Mouse (Mus musculus) kidney, embryonic 16.5 days (tissue): ENCODE measurements at regions not wholly inside any gene's neighbourhood (a gene's known extent, or its start where the extent isn't known, plus 50 kb on each side); places are given as distances from the start of the nearest gene placed in this dataset.

Source experiments
- ATAC-seq: fragments of 200-750 bp; cut with Nextera tagmentation; 2 replicates; pipeline ENCODE4 v1.8.0; 2017; ENCODE audit warnings: moderate TSS enrichment; ENCODE audit not compliant: low FRiP score, low TSS enrichment
- H3K27ac ChIP-seq: fragments of 300-500 bp; sonication (generic); 2 replicates; pipeline ENCODE4 v1.5.1; 2014; ENCODE audit warnings: low read length
- H3K27me3 ChIP-seq: fragments of 300-500 bp; sonication (generic); 2 replicates; pipeline ENCODE4 v1.6.1; 2014; ENCODE audit warnings: low read length, control low read depth, mixed read lengths; ENCODE audit not compliant: insufficient read depth
- H3K36me3 ChIP-seq: fragments of 300-500 bp; sonication (generic); 2 replicates; pipeline ENCODE4 v1.6.1; 2014; ENCODE audit warnings: low read length, control low read depth, mixed read lengths; ENCODE audit not compliant: insufficient read depth
- H3K4me1 ChIP-seq: fragments of 300-500 bp; sonication (generic); 2 replicates; pipeline ENCODE4 v1.6.1; 2014; ENCODE audit warnings: low read length, control low read depth, mixed read lengths; ENCODE audit not compliant: insufficient read depth
- H3K4me2 ChIP-seq: fragments of 300-500 bp; sonication (generic); replicated peaks from 2 replicates; pipeline ENCODE4 v1.6.1; 2014; ENCODE audit warnings: low read depth, low read length
- H3K4me3 ChIP-seq: fragments of 300-500 bp; sonication (generic); 2 replicates; pipeline ENCODE4 v1.5.1; 2014; ENCODE audit warnings: mild to moderate bottlenecking, low read length
- H3K9ac ChIP-seq: fragments of 300-500 bp; sonication (generic); replicated peaks from 2 replicates; pipeline ENCODE4 v1.6.1; 2014; ENCODE audit warnings: low read length
- H3K9me3 ChIP-seq: fragments of 300-500 bp; sonication (generic); 2 replicates; pipeline ENCODE4 v1.6.1; 2016; ENCODE audit warnings: low read length, control low read depth
- WGBS: fragments of 180-500 bp; shearing (Covaris S2); extraction: QIAGEN DNeasy Blood & Tissue Kit; methylation state at CpG from one replicate; pipeline ENCODE4 v1.1.7; 2014; 5-methylcytosine and 5-hydroxymethylcytosine counted together

DNA sequence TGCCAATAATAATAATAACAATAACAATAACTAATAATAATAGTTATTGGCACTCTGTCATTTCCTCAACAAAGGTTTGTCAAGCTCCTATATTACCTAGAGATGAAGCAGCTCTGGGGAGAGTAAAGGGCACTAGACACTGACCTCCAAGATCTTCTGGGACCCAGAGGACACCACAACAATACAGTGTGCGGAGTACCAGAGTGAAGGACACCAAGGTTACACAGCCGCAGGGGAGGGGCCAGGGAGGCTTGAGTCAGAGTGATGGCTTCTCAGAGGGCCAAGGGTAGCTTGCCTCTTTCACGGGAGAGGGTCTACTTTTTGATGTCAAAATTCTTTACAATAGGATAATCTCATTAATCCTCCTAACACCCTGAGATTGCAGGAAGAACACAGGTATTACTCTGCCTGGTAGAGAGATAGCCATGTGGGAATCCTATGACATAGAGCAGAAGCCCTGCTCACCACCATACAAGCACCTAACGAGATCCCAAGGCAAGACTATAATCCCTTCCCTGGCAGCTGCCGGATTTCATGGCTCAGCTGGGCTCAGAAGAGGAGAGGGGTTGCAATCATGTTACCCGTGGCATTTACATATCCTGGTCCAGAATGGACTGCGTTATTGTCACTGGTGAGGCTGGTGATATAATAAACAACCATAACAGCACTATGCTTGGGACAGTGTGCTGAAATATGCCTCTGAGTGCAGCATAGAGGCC lies 91.1 kb downstream of the Gm815 start:
- ATAC-seq, result no peak
- H3K9me3 ChIP-seq, result no peaks in the 10 kb centered on the region
- 74% methylated on average over 7 of the region's 7 CpGs for WGBS

DNA sequence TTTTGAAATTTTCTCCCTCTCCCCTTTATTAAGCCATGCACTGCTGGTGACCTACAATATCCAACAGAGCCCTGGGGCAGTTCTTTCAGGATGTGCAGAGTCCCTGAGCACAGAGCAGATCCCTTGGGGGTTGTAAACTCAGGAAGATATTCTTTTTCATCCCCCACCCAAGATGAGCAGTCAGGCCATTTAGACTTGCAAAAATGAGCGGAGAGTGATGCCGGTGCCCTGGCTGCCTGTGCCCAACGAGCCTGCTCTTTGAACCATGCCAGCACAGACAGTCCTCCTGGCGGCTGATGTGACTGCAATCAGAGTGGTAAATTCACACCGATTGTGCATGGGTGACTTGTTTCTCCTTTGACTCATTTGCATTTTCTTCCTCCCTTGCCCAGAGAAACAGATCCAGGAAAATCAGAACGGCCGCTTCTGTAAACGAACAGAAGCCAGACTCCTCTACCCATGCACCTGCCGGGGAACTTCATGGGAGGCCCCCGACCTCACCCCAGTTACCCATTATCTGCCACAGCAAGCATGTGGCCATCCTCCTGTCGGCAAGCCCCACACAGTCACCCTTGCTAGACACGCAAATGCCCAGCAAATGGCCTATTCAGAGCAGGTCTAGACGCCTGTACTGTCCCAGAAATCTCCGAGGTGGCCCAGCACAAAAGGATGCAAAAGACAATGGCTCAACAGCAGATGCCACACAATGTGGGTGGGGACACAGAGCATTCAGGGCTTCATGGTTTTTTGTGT lies 92.4 kb downstream of the Gm815 start:
- Histone ChIP-seq H3K27me3 (no peaks in the 10 kb centered on the region), H3K36me3 (no peaks in the 10 kb centered on the region), H3K4me1 (peaks cover 9% of the 10 kb centered on the region), H3K4me3 (no peak overlapping the region), H3K4me2 (peak overlapping the region; percentile 21; the same call in 1 of the 2 replicates), H3K9me3 (no peaks in the 10 kb centered on the region), H3K9ac (no peak overlapping the region), H3K27ac (no peak overlapping the region)
- 43% methylated on average over 14 of the region's 14 CpGs for WGBS
- peak; percentile 46; the same call in 1 of the 2 replicates for ATAC-seq

More for the DNA sequence above, 91.1 kb downstream of the Gm815 start:
- Histone ChIP-seq H3K4me2 (no peak overlapping the region), H3K36me3 (no peaks in the 10 kb centered on the region), H3K27ac (no peak overlapping the region), H3K27me3 (no peaks in the 10 kb centered on the region), H3K9ac (no peak overlapping the region), H3K4me1 (peaks cover 9% of the 10 kb centered on the region), H3K4me3 (no peak overlapping the region)

DNA sequence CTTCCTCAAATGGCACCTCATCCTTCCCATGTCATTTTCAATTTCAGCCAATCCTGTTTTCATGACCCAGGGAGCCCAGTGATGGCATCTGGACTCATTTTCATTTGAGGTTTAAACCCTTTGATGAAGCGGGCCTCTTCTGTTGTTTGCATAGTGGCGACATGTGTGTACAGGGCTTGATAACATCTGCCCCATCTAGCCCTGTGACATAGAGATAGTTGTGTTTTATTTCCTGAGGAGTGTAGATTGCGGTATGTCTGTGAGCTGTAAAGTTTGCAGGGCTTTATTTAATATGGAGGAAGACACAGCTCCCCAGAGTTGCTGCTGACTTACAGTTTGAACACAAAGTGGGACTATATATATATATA lies 92.9 kb downstream of the Gm815 start:
- no peak for ATAC-seq
- no peak overlapping the region for H3K9ac ChIP-seq
- H3K27me3 ChIP-seq, result no peaks in the 10 kb centered on the region
- no peak overlapping the region for H3K4me2 ChIP-seq
- H3K4me3 ChIP-seq, result no peak overlapping the region
- WGBS, result 78% methylated on average over 3 of the region's 3 CpGs
- H3K36me3 ChIP-seq, result no peaks in the 10 kb centered on the region
- H3K4me1 ChIP-seq, result peaks cover 9% of the 10 kb centered on the region
- no peaks in the 10 kb centered on the region for H3K9me3 ChIP-seq
- no peak overlapping the region for H3K27ac ChIP-seq

DNA sequence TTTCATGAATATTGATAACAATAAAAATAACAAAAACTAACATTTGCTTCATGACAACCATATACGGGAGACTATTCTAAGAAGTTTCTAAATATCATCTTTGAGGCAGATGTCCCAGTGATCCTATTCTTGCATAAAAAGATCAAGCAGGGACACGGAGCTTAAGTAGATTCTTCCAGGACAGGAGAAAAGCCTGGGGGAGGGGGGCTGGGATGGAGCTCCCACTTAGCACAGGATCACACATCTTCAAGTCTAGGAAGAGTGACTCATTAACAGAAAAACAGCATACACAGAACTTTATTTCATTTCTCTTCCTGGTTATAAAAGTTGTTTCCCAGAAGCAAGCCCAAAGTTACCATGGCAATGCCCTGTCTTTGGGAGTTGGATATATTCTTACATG lies 93.6 kb downstream of the Gm815 start:
- Histone ChIP-seq H3K4me2 (no peak overlapping the region), H3K4me3 (no peak overlapping the region), H3K9me3 (no peaks in the 10 kb centered on the region), H3K27ac (no peak overlapping the region), H3K27me3 (no peaks in the 10 kb centered on the region), H3K9ac (no peak overlapping the region), H3K4me1 (peaks cover 9% of the 10 kb centered on the region), H3K36me3 (no peaks in the 10 kb centered on the region)
- 87% methylated on average over 2 of the region's 2 CpGs for WGBS
- no peak for ATAC-seq

DNA sequence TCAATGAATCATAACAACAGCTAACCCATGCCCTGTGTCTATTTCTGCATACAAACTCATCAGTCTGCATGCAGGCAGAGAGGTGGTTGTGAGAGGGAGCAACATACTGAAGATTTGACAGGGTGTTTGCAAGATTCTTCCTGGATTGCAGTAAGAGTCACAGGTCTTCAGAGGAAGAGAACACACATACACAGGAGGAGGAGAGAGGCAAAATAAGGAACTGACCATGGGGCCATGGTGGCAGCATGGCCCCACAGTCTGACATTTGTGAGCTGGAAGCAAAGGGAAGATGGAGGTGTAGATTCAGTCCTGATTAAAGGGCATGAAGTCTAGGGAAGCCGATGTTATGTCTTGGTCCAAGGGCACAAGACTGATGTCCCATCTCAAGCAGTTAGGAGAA lies 101.0 kb downstream of the Gm815 start:
- Histone ChIP-seq H3K27me3 (no peaks in the 10 kb centered on the region), H3K36me3 (no peaks in the 10 kb centered on the region), H3K4me3 (no peak overlapping the region), H3K27ac (no peak overlapping the region), H3K9me3 (no peaks in the 10 kb centered on the region), H3K4me1 (no peaks in the 10 kb centered on the region), H3K9ac (no peak overlapping the region), H3K4me2 (no peak overlapping the region)
- 92% methylated on average over 1 of the region's 1 CpGs for WGBS
- no peak for ATAC-seq

DNA sequence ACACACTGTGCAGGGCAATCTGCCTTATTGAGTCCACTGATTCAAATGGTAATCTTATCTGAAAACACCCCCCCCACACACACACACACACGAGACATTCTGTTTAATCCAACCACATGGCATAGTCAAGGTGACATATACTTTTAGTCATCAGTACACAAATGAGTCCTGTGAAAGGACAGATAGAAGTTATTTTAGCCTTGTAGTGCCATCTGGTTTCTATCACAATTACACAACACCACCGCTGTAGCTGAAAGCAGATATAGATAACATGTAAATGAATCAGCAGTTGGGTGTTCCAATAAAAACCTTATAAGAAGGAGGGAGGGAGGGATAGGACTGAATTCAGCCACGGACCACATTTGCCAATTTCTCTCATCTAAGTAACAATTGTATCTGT lies 101.5 kb downstream of the Gm815 start:
- Histone ChIP-seq H3K27ac (no peak overlapping the region), H3K36me3 (no peaks in the 10 kb centered on the region), H3K4me1 (no peaks in the 10 kb centered on the region), H3K4me2 (no peak overlapping the region), H3K27me3 (no peaks in the 10 kb centered on the region), H3K4me3 (no peak overlapping the region), H3K9ac (no peak overlapping the region), H3K9me3 (no peaks in the 10 kb centered on the region)
- 52% methylated on average over 3 of the region's 3 CpGs for WGBS
- ATAC-seq, result no peak

DNA sequence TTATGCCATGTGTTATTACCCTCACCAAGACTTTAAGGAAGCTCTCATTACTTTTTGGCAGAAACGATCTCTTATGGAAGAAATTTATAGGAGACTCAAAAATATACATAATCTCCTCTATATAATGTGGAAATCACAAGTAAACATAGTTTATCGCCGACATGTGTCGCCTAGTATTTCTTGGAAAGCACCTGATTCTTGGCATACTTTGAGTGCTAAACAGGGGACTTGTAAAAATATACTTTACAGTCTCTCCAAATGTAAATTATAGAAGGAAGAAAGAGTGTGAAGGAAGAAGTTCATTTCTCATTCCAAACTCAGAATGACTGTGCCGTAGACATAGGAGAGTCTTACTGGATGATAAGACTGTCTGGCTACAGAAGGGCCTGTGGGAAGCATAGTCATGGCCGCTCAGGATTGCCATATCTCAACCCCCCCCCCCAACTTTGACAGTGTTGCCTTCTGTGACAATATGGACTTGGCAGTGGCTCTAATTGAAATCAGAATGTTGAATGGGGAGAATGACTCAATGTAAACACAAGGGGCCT lies 102.3 kb downstream of the Gm815 start:
- no peaks in the 10 kb centered on the region for H3K9me3 ChIP-seq
- H3K4me3 ChIP-seq, result no peak overlapping the region
- H3K27ac ChIP-seq, result no peak overlapping the region
- H3K27me3 ChIP-seq, result no peaks in the 10 kb centered on the region
- H3K36me3 ChIP-seq, result no peaks in the 10 kb centered on the region
- 77% methylated on average over 6 of the region's 6 CpGs for WGBS
- no peak overlapping the region for H3K4me2 ChIP-seq
- H3K9ac ChIP-seq, result no peak overlapping the region
- no peaks in the 10 kb centered on the region for H3K4me1 ChIP-seq
- ATAC-seq, result no peak

DNA sequence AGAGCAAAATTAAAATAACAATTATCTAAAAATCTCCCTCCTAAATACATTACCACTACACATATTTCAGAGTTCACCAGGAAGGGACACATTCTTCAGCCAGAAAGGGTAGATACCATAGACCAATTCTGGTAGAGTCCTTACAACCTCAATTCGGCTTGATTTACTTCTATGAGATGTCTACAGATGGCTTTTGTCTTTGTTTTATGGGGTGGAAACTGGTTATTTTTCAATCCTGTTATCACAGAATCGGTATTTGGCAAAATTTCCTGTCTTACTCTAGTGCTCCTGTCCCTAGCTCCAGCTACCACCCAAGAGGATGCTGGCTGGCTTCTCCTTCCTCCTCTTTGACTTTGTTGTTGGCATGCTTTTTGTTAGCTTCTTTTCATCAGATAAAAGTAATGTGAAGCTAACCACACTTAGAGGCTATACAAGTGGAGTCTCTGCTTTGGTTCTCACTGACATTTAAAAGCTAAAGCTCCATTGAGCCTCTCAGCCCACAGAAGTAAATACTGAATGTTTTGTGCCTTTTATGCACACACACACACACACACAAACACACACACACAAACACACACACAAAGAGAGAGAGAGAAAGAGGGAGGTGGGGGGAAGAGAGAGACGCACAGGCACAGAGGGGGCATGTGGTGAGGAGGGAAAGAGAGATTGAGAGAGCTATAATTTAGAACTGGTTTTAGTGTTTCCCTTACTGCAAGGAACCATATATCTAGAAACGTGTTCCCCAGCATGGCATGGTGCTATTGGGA lies 109.1 kb downstream of the Gm815 start:
- H3K4me3 ChIP-seq, result no peak overlapping the region
- 23% methylated on average over 4 of the region's 4 CpGs for whole genome bisulfite sequencing
- no peaks in the 10 kb centered on the region for H3K27me3 ChIP-seq
- H3K36me3 ChIP-seq, result no peaks in the 10 kb centered on the region
- no peaks in the 10 kb centered on the region for H3K9me3 ChIP-seq
- ATAC-seq, result peak; percentile 57
- no peak overlapping the region for H3K9ac ChIP-seq
- peak overlapping the region; percentile 44 for H3K27ac ChIP-seq
- H3K4me2 ChIP-seq, result no peak overlapping the region
- H3K4me1 ChIP-seq, result peaks cover 13% of the 10 kb centered on the region

DNA sequence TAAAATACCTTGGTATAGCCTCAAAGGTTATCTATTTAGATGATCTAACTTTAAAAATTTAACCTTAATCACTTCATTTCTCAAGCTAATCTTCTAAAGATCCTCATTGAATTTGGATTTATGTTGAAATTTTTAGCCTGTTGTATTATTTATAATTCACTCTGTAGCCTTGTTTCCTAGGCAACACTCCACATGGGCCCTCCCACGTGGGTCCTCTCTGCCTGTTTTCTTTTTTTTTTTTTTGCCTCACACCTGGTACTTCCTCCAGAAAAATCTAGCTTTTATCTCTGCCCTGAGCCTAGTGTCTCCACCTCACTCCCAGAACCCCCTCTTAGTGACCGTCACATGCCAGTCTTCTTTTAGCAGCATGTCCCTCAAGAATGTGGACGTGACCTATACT lies 113.9 kb downstream of the Gm815 start:
- Histone ChIP-seq H3K27me3 (no peaks in the 10 kb centered on the region), H3K36me3 (no peaks in the 10 kb centered on the region), H3K9ac (no peak overlapping the region), H3K4me1 (0 out of 2 replicates have a peak, but pooled peaks cover 6% of the 10 kb centered on the region), H3K4me3 (no peak overlapping the region), H3K27ac (no peak overlapping the region), H3K4me2 (no peak overlapping the region), H3K9me3 (no peaks in the 10 kb centered on the region)
- WGBS, result 73% methylated on average over 3 of the region's 3 CpGs
- ATAC-seq, result no peak
